8 mouse cellular contexts compared by ENCODE assay signal in the genomic region with DNA sequence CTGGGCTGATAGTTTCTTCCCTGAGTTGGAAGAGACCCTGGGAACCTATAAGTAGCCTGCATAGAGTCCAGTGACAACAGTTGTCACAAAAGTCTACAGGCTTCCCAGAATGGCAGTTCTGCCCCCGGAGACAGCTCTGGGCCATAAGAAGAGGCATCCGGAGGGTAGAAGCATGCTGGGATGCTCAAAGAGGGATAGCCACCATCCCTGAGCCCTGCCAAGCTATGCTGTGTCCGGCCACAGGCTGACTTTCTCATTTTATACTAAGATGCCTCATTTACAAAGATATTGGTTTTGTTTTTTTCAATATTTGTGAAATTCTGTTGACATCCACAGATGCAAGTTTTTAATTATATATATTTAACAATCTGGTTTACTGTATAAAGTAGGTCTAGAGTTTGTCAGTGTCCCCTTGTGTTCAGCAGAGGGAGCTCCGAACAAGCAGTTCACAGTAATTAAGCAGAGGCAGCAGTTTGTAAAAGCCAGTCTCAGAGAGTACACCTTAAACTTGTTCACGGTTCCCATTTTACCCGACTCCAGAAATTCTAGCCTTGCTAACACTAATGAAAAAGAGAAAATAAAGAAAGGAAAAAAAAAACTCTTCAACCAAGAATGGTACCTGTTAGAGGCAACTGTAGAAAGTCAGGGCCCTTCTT.
DNase-seq lines count a peak whose midpoint lies in the region; ATAC-seq lines count a peak whose summit lies in the region.

No protein-coding gene starts in this region.

- H3K9me3 ChIP-seq in neural tube, embryonic 14.5 days (ENCODE audit: control insufficient read depth, low read length), result no peaks in the 10 kb centered on the region
- H3K9me3 ChIP-seq in intestine, embryonic 15.5 days, result no peaks in the 10 kb centered on the region

- no peaks in the 10 kb centered on the region for H3K4me1 ChIP-seq in neural tube, embryonic 14.5 days (ENCODE audit: control insufficient read depth, insufficient read depth, low read length)
- H3K4me1 ChIP-seq in intestine, embryonic 15.5 days (replicated peaks), result no peaks in the 10 kb centered on the region

- no peaks in the 10 kb centered on the region for H3K27me3 ChIP-seq in neural tube, embryonic 14.5 days (ENCODE audit: control insufficient read depth, insufficient read depth, low read length)
- no peaks in the 10 kb centered on the region for H3K27me3 ChIP-seq in intestine, embryonic 15.5 days (replicated peaks)

- no peak overlapping the region for H3K4me2 ChIP-seq in neural tube, embryonic 14.5 days (ENCODE audit: low read depth, low read length)
- no peak overlapping the region for H3K4me2 ChIP-seq in intestine, embryonic 15.5 days (replicated peaks)

- peak; percentile 28 to 50 for DNase-seq in heart, postnatal 10 days
- no peak for DNase-seq in heart, adult 9 months (ENCODE audit: low spot score in 2 of 2)
- peak; percentile 12 for DNase-seq in ES-CJ7 (ENCODE audit: low read depth, low spot score)
- DNase-seq in embryo, embryonic 10.5 days (ENCODE audit: low spot score), result peak; percentile 55
- peak; percentile 15 to 38 for DNase-seq in layer of hippocampus, adult 8-10 months (ENCODE audit: low spot score in 2 of 2)
- DNase-seq in c-Kit-positive CD71-positive TER-119-positive erythroid progenitor cells, embryonic 14.5 days (ENCODE audit: low spot score), result no peak

- no peaks in the 10 kb centered on the region for H3K36me3 ChIP-seq in neural tube, embryonic 14.5 days (ENCODE audit: control insufficient read depth, insufficient read depth, low read length)
- no peaks in the 10 kb centered on the region for H3K36me3 ChIP-seq in intestine, embryonic 15.5 days

- 62% methylated on average over 6 of the region's 6 CpGs for WGBS in neural tube, embryonic 14.5 days
- 54% methylated on average over 6 of the region's 6 CpGs for WGBS in intestine, embryonic 15.5 days

- intact Hi-C loops in heart, postnatal 10 days (cut with DNase I), result loop anchor here (1.0 to 10.0 kb wide), 4 partner anchors 370 to 1367 kb away; a partner anchor contains a TSS

- no peak overlapping the region for H3K4me3 ChIP-seq in neural tube, embryonic 14.5 days (ENCODE audit: low read depth, low read length)
- H3K4me3 ChIP-seq in intestine, embryonic 15.5 days (replicated peaks), result no peak overlapping the region

- no peak overlapping the region for H3K27ac ChIP-seq in neural tube, embryonic 14.5 days (ENCODE audit: low read depth, low read length)
- no peak overlapping the region for H3K27ac ChIP-seq in intestine, embryonic 15.5 days

- peak; percentile 87 for ATAC-seq in neural tube, embryonic 14.5 days (ENCODE audit: low read depth)
- ATAC-seq in intestine, embryonic 15.5 days, result no peak

- H3K9ac ChIP-seq in neural tube, embryonic 14.5 days (replicated peaks; ENCODE audit: low read depth, low read length), result no peak overlapping the region
- H3K9ac ChIP-seq in intestine, embryonic 15.5 days, result no peak overlapping the region

Comparison
In these comparisons a context has a peak if more than half of its experiments do, and no peak if none do; other contexts are left out.
1. DNase-seq: peak in heart, postnatal 10 days (2 of 2), ES-CJ7 (single experiment), embryo, embryonic 10.5 days (single experiment) and layer of hippocampus, adult 8-10 months (2 of 2); none in heart, adult 9 months (0 of 2) and c-Kit-positive CD71-positive TER-119-positive erythroid progenitor cells, embryonic 14.5 days (single experiment).